Mouse (Mus musculus) cerebellum, postnatal 36 days (tissue): ENCODE results near the gene Rasgrf2.

Experiments used
- DNase-seq, 2 experiments: peaks; one replicate each; pipeline ENCODE4 v3.0.0; 2021 to 2022; ENCODE audit warnings: mixed read lengths in 2 of 2

The Rasgrf2 gene

GRCm38 (mm10) chr13:91940113-91940512 lies 191.3 kb downstream of the Rasgrf2 start:
- DNase-seq: no peak

- no peak for DNase-seq
These were observed 192.6 kb downstream of the Rasgrf2 start for GRCm38 (mm10) chr13:91938826-91939225.

GRCm38 (mm10) chr13:91937232-91937631 lies 194.2 kb downstream of the Rasgrf2 start:
- no peak for DNase-seq

- no peak for DNase-seq
These were observed 199.3 kb downstream of the Rasgrf2 start for GRCm38 (mm10) chr13:91932122-91932521.

DNA sequence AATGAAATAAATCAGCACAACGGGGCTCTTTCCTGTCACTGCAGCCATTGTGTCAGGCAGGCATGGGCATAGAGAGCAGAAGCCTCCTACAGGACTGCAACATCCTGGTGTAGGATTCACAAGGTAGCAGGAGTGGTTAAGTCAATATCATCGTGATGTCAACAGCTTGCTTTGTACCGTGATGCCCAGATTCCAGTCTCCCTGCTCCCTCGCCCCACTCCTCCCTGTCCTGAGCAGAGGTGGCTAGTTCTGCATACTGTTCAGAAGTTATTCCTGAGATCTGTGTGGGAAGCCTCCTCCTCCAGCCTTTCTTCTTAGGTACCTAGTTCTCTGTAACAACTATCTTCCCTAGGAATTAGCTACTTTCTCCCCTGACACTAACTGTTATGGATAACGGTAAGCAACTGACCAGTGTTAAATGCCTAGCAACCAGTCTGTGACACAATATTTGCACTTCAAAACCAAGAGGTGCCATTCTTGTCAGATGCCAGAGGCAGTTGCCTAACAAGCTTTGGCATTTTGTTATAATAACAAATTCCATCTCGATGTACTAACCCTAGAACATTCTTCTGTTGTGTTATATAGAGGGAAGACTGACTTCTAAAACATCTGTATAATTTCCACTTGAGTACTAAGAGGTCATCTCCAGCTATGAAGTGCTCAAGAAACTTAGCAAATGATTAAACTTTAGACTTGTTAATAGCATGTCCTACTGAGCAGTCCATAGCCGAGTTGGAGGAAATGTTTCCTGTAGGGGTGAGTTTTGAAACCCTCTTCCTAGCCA lies 201.3 kb downstream of the Rasgrf2 start:
- DNase-seq: no peak

GRCm38 (mm10) chr13:91928605-91929389 lies 202.7 kb downstream of the Rasgrf2 start:
- DNase-seq: no peak

GRCm38 (mm10) chr13:91921010-91921409 lies 210.4 kb downstream of the Rasgrf2 start:
- no peak for DNase-seq

DNA sequence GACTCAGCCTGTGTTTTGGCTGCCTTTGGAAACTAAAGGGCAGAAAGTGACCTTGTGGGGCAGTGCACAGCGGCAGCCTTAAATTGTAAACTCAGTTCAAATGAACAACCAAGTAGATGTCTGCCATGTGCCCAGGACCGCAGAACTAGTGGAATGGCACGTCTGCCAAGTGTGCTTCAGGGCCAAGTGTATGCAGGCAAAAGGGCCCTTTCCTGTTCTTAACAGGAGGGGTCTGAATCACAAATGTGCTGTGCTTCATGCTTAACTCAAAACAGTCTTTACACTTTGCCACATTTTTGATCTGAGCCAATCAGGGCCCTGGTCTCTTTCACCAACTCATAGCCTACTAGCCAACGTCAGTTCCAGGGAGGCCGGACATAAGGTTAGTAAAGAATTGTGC lies 212.7 kb downstream of the Rasgrf2 start:
- DNase-seq: no peak

- no peak for DNase-seq
These were observed 213.6 kb downstream of the Rasgrf2 start for GRCm38 (mm10) chr13:91917835-91918234.

DNA sequence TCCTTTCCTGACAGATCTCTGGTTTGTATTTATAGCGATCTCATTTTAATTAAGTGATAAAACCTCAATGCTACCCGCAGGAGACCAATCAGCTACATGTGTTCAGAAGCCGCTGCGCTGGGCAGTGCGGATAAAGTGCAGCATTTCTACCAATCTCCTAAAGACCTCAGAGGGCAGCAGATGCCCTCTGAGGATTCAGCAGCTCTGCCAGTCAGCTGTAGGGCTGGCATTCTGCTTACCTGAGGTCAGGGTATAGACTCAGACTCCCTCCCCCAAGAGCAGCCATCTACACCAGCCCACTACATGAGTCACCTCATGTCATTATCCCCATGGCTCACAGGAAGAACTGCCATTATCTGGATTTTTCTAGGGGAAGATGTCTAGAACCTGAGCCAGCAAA lies 215.1 kb downstream of the Rasgrf2 start:
- DNase-seq: no peak

- DNase-seq: no peak
These were observed 215.7 kb downstream of the Rasgrf2 start for GRCm38 (mm10) chr13:91915582-91916239.

GRCm38 (mm10) chr13:91915192-91915581 lies 216.3 kb downstream of the Rasgrf2 start:
- no peak for DNase-seq

DNA sequence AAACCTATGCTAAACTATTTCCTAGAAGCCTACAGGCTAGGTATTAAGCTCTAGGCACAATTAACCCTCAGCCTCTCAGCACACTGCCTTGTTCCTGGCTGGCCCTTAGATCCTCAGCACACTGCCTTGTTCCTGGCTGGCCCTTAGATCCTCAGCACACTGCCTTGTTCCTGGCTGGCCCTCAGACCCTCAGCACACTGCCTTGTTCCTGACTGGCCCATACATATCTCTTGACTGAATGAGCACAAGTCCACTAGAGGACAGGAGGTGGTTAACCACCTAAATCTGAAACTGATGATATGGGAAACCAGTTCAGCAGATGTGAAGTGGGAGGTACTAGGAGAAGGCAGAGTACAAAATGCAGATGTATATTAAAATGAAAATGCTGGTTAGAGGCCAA lies 219.8 kb downstream of the Rasgrf2 start:
- no peak for DNase-seq

- no peak for DNase-seq
These were observed 220.2 kb downstream of the Rasgrf2 start for GRCm38 (mm10) chr13:91911211-91911610.

- peak; percentile 55 to 57 for DNase-seq
These were observed 223.1 kb downstream of the Rasgrf2 start for GRCm38 (mm10) chr13:91908202-91908980.

DNA sequence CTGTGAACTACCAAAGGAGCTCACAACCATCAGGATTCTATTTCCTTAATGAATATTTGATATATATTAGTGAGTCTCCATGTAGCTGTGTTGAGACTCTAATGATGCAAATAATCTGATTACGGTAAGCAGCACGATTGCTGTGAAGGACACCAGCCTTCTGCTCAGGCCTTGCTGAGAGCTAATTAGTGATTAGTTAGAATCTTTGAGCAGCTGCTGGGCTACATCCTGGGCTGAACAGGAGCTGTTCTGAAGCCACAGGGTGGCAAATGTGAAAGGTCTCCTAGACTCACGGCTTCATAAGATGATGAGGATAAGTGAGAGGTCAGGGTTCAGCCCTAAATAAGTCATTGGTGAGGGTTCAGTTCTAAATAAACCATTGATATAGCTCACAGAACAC lies 225.1 kb downstream of the Rasgrf2 start:
- DNase-seq: no peak

DNA sequence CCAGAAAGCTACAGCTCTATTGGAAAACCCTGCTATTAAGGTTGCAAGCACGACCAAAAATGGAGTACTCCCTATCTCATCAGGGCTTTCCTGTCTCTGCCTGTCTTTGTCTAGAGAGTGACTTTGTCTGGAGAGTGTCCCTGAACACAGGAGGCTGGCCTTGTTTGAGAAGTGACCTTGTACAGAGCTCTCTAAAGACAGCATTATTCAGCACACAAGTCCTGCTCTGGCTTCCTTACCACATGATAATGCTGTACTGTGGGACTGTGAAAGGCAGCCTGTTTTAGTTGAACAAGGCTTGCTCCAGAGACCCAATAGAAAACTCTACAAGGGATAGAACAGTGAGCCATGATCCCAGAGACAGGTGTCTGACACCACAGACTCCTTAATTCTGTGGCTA lies 235.0 kb downstream of the Rasgrf2 start:
- no peak for DNase-seq

DNA sequence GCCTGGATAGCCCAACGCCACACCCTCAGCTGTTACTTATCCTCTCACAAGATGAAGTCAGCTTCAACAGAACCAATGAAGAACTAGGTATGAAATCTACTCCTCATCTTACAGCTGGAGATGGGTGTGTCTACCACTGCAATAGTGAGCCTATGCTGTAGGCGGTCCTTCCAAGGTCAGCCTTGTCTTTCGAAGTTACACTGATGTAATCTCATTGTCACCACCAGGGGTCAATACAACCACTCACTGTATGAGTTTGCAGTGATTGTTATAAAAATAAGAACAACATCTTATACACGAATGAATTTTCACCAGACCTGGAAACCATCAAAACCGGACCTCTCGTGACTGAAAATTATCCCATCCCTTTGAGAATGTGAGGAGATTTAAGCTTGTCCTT lies 238.3 kb downstream of the Rasgrf2 start:
- no peak for DNase-seq

GRCm38 (mm10) chr13:91890031-91890619 lies 241.3 kb downstream of the Rasgrf2 start:
- DNase-seq: no peak

DNA sequence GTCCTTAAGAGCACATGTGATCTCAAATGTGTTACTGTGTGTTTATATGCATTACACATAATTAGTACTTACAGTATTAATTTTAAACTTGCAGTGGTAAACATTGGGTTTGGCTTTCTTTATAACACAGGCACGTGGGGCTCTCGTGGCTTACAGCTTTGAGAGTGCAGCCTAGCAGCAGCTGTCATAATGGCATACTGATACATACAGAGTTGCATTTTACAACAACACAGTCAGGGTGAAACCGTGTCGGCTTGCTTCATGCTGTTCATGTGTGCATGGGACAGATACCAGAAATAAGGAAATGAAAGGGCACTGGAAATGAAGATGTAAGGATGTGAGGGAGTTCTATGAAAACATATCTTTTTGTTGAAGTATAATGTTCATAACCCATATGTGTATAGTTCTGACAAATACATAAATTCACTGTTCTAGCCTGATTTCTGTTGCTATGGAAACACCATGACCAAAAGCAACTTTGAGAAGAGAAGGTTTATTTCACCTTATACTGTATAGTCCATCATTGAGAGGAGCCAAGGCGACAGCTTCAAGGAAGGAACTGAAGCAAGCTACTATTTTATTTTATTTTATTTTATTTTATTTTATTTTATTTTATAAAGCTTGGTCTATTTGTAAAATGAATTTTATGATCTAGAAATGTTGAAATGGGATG lies 246.6 kb downstream of the Rasgrf2 start:
- DNase-seq: no peak

DNA sequence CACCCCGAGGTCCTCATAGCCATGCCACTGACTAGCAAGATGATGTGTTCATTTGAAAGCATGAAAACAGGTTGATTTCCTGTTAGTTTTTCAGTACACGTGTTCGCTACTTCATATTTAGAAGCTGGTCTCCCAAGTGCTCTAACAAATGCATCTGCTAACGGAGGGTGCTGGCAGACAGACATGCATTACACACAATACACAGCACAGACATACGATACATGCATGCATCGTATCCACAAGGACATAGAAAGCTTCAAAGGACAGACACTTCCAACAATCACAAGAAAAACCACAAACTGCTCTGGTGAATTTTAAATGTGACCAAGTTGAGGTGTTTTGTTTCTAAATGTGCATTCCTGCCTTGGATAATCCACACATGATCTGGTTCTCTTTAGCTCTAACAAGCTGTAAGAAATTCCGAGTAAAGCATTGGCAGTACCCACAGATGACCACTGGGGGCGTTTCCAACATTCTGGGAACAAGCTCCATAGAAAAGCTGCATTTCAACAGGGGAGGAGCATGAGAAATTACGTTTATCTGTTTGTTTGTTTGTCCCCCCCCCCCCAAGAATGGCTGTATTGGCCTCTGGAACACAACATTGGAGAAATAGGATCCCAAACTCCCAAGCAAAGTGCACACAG lies 249.5 kb downstream of the Rasgrf2 start:
- DNase-seq: peak; percentile 37 to 44
